Mouse (Mus musculus) yolk sac, embryonic 10.5 days (tissue): Measurements from ENCODE around the gene Tbc1d9b.

Experiments
- DNase-seq: peaks from one replicate; pipeline ENCODE4 v3.0.0-alpha.2; 2017; ENCODE audit warnings: low spot score

Gene Tbc1d9b

GRCm38 (mm10) chr11:50176351-50176750, 45.2 kb downstream of the Tbc1d9b start:
- DNase-seq = peak; percentile 44

- no peak for DNase-seq
Observed at GRCm38 (mm10) chr11:50177111-50177510, 45.9 kb downstream of the Tbc1d9b start.

- peak; percentile 69 for DNase-seq
Observed at GRCm38 (mm10) chr11:50178532-50179488, 47.6 kb downstream of the Tbc1d9b start.

- DNase-seq = no peak
Observed at GRCm38 (mm10) chr11:50180478-50181231, 49.5 kb downstream of the Tbc1d9b start.

- DNase-seq = no peak
Observed at GRCm38 (mm10) chr11:50182702-50183101, 51.5 kb downstream of the Tbc1d9b start.

- DNase-seq = no peak
Observed at GRCm38 (mm10) chr11:50184788-50185187, 53.6 kb downstream of the Tbc1d9b start.

GRCm38 (mm10) chr11:50188682-50189081, 57.5 kb downstream of the Tbc1d9b start:
- no peak for DNase-seq

- DNase-seq = no peak
Observed at GRCm38 (mm10) chr11:50190362-50190761, 59.2 kb downstream of the Tbc1d9b start.

GRCm38 (mm10) chr11:50192278-50192677, 61.1 kb downstream of the Tbc1d9b start:
- DNase-seq = no peak

GRCm38 (mm10) chr11:50194070-50194469, 62.9 kb downstream of the Tbc1d9b start:
- no peak for DNase-seq

GRCm38 (mm10) chr11:50194793-50195192, 63.6 kb downstream of the Tbc1d9b start:
- DNase-seq = peak; percentile 83

GRCm38 (mm10) chr11:50197500-50197899, 66.3 kb downstream of the Tbc1d9b start:
- no peak for DNase-seq

GRCm38 (mm10) chr11:50198219-50198846, 67.1 kb downstream of the Tbc1d9b start:
- no peak for DNase-seq

- no peak for DNase-seq
Observed at GRCm38 (mm10) chr11:50198916-50199315, 67.7 kb downstream of the Tbc1d9b start.

- no peak for DNase-seq
Observed at GRCm38 (mm10) chr11:50200613-50201012, 69.4 kb downstream of the Tbc1d9b start.

- DNase-seq = no peak
Observed at GRCm38 (mm10) chr11:50201590-50201989, 70.4 kb downstream of the Tbc1d9b start.

- no peak for DNase-seq
Observed at GRCm38 (mm10) chr11:50203302-50203827, 72.2 kb downstream of the Tbc1d9b start.

GRCm38 (mm10) chr11:50205434-50205833, 74.2 kb downstream of the Tbc1d9b start:
- DNase-seq = no peak

GRCm38 (mm10) chr11:50206037-50206436, 74.8 kb downstream of the Tbc1d9b start:
- DNase-seq = no peak

- no peak for DNase-seq
Observed at GRCm38 (mm10) chr11:50207344-50207743, 76.1 kb downstream of the Tbc1d9b start.

GRCm38 (mm10) chr11:50208039-50208438, 76.8 kb downstream of the Tbc1d9b start:
- no peak for DNase-seq

- DNase-seq = peak; percentile 97
Observed at GRCm38 (mm10) chr11:50210101-50210504, 78.9 kb downstream of the Tbc1d9b start.
